Mouse (Mus musculus) MEL (cell line): ENCODE measurements around the gene Abhd2.
A peak's percentile ranks its signal among the peaks of the same experiment; 100 is the strongest.

Source experiments
- CTCF ChIP-seq, 3 experiments: IDR thresholded peaks in 2 of 3; conservative IDR thresholded peaks in 1 of 3; 2 replicates each; pipeline ENCODE4 v1.5.1; 2011 to 2012; ENCODE audit warnings: low read length in 3 of 3, low read depth in 2 of 3, mild to moderate bottlenecking in 2 of 3, improper control_type of control experiment in 1 of 3, inconsistent platforms in 1 of 3, mixed read lengths in 1 of 3, moderate library complexity in 1 of 3; ENCODE audit not compliant: control insufficient read depth in 1 of 3, insufficient read depth in 1 of 3, poor library complexity in 1 of 3, severe bottlenecking in 1 of 3
- EP300 ChIP-seq, 2 experiments: IDR thresholded peaks; 2 replicates each; pipeline ENCODE4 v1.6.1; 2011; ENCODE audit warnings: improper control_type of control experiment in 2 of 2, low read length in 2 of 2, low read depth in 1 of 2, mild to moderate bottlenecking in 1 of 2
- GATA1 ChIP-seq: IDR thresholded peaks from 2 replicates; pipeline ENCODE4 v1.6.1; 2011; ENCODE audit warnings: low read depth, low read length, improper control_type of control experiment
- POLR2A ChIP-seq, 2 experiments: IDR thresholded peaks; 2 replicates each; pipeline ENCODE4 v1.6.1; 2011 to 2012; ENCODE audit warnings: low read length in 2 of 2, mild to moderate bottlenecking in 2 of 2, control low read depth in 1 of 2, improper control_type of control experiment in 1 of 2, low read depth in 1 of 2, moderate library complexity in 1 of 2; ENCODE audit not compliant: control insufficient read depth in 1 of 2, insufficient read depth in 1 of 2, poor library complexity in 1 of 2
- POLR2AphosphoS5 ChIP-seq: IDR thresholded peaks from 2 replicates; pipeline ENCODE4 v1.6.1; 2012; ENCODE audit warnings: low read depth, borderline replicate concordance, mild to moderate bottlenecking, inconsistent platforms, low read length, moderate library complexity, mixed read lengths
- SIN3A ChIP-seq: IDR thresholded peaks from 2 replicates; pipeline ENCODE4 v1.6.1; 2012; ENCODE audit warnings: low read length, improper control_type of control experiment, inconsistent platforms
- TAL1 ChIP-seq: IDR thresholded peaks from 2 replicates; pipeline ENCODE4 v1.6.1; 2012; ENCODE audit warnings: mild to moderate bottlenecking, inconsistent platforms, low read length, moderate library complexity, mixed read lengths
- TBP ChIP-seq: IDR thresholded peaks from 2 replicates; pipeline ENCODE4 v1.8.0; 2011; ENCODE audit warnings: low read depth, low read length, improper control_type of control experiment
- ZC3H11A ChIP-seq: IDR thresholded peaks from 2 replicates; pipeline ENCODE4 v1.6.1; 2012; ENCODE audit warnings: low read depth, mild to moderate bottlenecking, inconsistent platforms, low read length, improper control_type of control experiment
- ZKSCAN1 ChIP-seq: IDR thresholded peaks from 2 replicates; pipeline ENCODE4 v1.6.1; 2012; ENCODE audit warnings: low read depth, mild to moderate bottlenecking, inconsistent platforms, low read length, improper control_type of control experiment, moderate library complexity

- TF ChIP-seq TAL1 (no peak), POLR2A (IDR thresholded peaks at IDR 0.05; ENCODE audit: control insufficient read depth in 1 of 2, insufficient read depth in 1 of 2, low read depth in 1 of 2, low read length in 2 of 2, poor library complexity in 1 of 2) (peak; percentile 63 to 84; a peak in 3 of 4 replicates), ZKSCAN1 (no peak), SIN3A (peak; percentile 44), EP300 (IDR thresholded peaks at IDR 0.05; ENCODE audit: low read depth in 1 of 2, low read length in 2 of 2) (no peak), TBP (peak; percentile 82), ZC3H11A (no peak), POLR2AphosphoS5 (no peak), GATA1 (no peak), CTCF (IDR thresholded peaks at IDR 0.05 in 2 of 3, conservative IDR thresholded peaks at IDR 0.05 in 1 of 3; ENCODE audit: control insufficient read depth in 1 of 3, insufficient read depth in 1 of 3, low read depth in 2 of 3, low read length in 3 of 3, poor library complexity in 1 of 3, severe bottlenecking in 1 of 3) (no peak)
Observed at GRCm38 (mm10) chr7:79272789-79273718, at the start of gene Abhd2.
